Mouse (Mus musculus): ENCODE data around the gene Pgr. TPM values are rescaled to one million over a fixed set of nuclear protein-coding genes. Genes with fewer than 3 reads are reported as not detected.

Pgr gene
- 3.0 and 3.2 TPM in 2 replicates for polyA plus RNA-seq (2012; rRNA removed)

GRCm38 (mm10) chr9:8899616-8900202 is at the start of gene Pgr:
Gene Pgr, plus strand, starts transcription at chr9:8899833.
- TF ChIP-seq POLR2A (IDR thresholded peaks at IDR 0.05; ENCODE audit: borderline replicate concordance, insufficient read depth, low read length) = no peak
- no peak for TF ChIP-seq CTCF (IDR thresholded peaks at IDR 0.05; ENCODE audit: borderline replicate concordance, insufficient read depth, low read depth, low read length)
- Histone ChIP-seq H3K27me3 (ENCODE audit: control insufficient read depth, insufficient read depth, low read length) (no peaks in the 10 kb centered on the region), H3K4me1 (ENCODE audit: control insufficient read depth, insufficient read depth, low read length) (no peaks in the 10 kb centered on the region), H3K4me3 (replicated peaks; ENCODE audit: insufficient read depth, low read depth, low read length) (peak within 1 kb of the TSS; percentile 70), H3K27ac (ENCODE audit: insufficient read depth, low read length) (no peak within 1 kb of the TSS)
- DNase-seq = peak; percentile 18 to 24
- WGBS = 1% methylated on average over 16 of the region's 16 CpGs

- no peak for DNase-seq
- H3K27ac ChIP-seq (ENCODE audit: insufficient read depth, low read length) = no peak overlapping the region
- no peak overlapping the region for H3K4me3 ChIP-seq (replicated peaks; ENCODE audit: insufficient read depth, low read depth, low read length)
- no peaks in the 10 kb centered on the region for H3K27me3 ChIP-seq (ENCODE audit: control insufficient read depth, insufficient read depth, low read length)
- WGBS = 97% methylated on average over 2 of the region's 2 CpGs
- H3K4me1 ChIP-seq (ENCODE audit: control insufficient read depth, insufficient read depth, low read length) = no peaks in the 10 kb centered on the region
- TF ChIP-seq POLR2A (IDR thresholded peaks at IDR 0.05; ENCODE audit: borderline replicate concordance, insufficient read depth, low read length) (no peak), CTCF (IDR thresholded peaks at IDR 0.05; ENCODE audit: borderline replicate concordance, insufficient read depth, low read depth, low read length) (no peak)
These were observed 42.2 kb upstream of the Pgr start for GRCm38 (mm10) chr9:8857455-8857854.

GRCm38 (mm10) chr9:8868511-8868910 is 31.1 kb upstream of the Pgr start:
- DNase-seq = no peak
- H3K4me1 ChIP-seq (ENCODE audit: control insufficient read depth, insufficient read depth, low read length) = no peaks in the 10 kb centered on the region
- TF ChIP-seq POLR2A (IDR thresholded peaks at IDR 0.05; ENCODE audit: borderline replicate concordance, insufficient read depth, low read length) (no peak), CTCF (IDR thresholded peaks at IDR 0.05; ENCODE audit: borderline replicate concordance, insufficient read depth, low read depth, low read length) (no peak)
- H3K27me3 ChIP-seq (ENCODE audit: control insufficient read depth, insufficient read depth, low read length) = no peaks in the 10 kb centered on the region
- WGBS = 92% methylated on average over 2 of the region's 2 CpGs
- no peak overlapping the region for H3K27ac ChIP-seq (ENCODE audit: insufficient read depth, low read length)
- no peak overlapping the region for H3K4me3 ChIP-seq (replicated peaks; ENCODE audit: insufficient read depth, low read depth, low read length)

- TF ChIP-seq CTCF (IDR thresholded peaks at IDR 0.05; ENCODE audit: borderline replicate concordance, insufficient read depth, low read depth, low read length) (no peak), POLR2A (IDR thresholded peaks at IDR 0.05; ENCODE audit: borderline replicate concordance, insufficient read depth, low read length) (no peak)
- Histone ChIP-seq H3K4me1 (ENCODE audit: control insufficient read depth, insufficient read depth, low read length) (no peaks in the 10 kb centered on the region), H3K27me3 (ENCODE audit: control insufficient read depth, insufficient read depth, low read length) (no peaks in the 10 kb centered on the region), H3K4me3 (replicated peaks; ENCODE audit: insufficient read depth, low read depth, low read length) (no peak overlapping the region), H3K27ac (ENCODE audit: insufficient read depth, low read length) (no peak overlapping the region)
- DNase-seq = no peak
- WGBS = 88% methylated on average over 5 of the region's 5 CpGs
These were observed 4.4 kb upstream of the Pgr start for GRCm38 (mm10) chr9:8895205-8895604.

GRCm38 (mm10) chr9:8900203-8901012 is 775 bp downstream of the Pgr start:
- H3K27me3 ChIP-seq (ENCODE audit: control insufficient read depth, insufficient read depth, low read length) = no peaks in the 10 kb centered on the region
- peak; percentile 14 to 18 for DNase-seq
- peak overlapping the region; percentile 70 for H3K4me3 ChIP-seq (replicated peaks; ENCODE audit: insufficient read depth, low read depth, low read length)
- no peaks in the 10 kb centered on the region for H3K4me1 ChIP-seq (ENCODE audit: control insufficient read depth, insufficient read depth, low read length)
- TF ChIP-seq POLR2A (IDR thresholded peaks at IDR 0.05; ENCODE audit: borderline replicate concordance, insufficient read depth, low read length) (no peak), CTCF (IDR thresholded peaks at IDR 0.05; ENCODE audit: borderline replicate concordance, insufficient read depth, low read depth, low read length) (no peak)
- WGBS = 1% methylated on average over 41 of the region's 41 CpGs
- no peak overlapping the region for H3K27ac ChIP-seq (ENCODE audit: insufficient read depth, low read length)

GRCm38 (mm10) chr9:8901013-8901646 is 1.5 kb downstream of the Pgr start:
- DNase-seq = peak; percentile 24 to 44
- Histone ChIP-seq H3K4me3 (replicated peaks; ENCODE audit: insufficient read depth, low read depth, low read length) (peak overlapping the region; percentile 70), H3K27ac (ENCODE audit: insufficient read depth, low read length) (no peak overlapping the region), H3K4me1 (ENCODE audit: control insufficient read depth, insufficient read depth, low read length) (no peaks in the 10 kb centered on the region), H3K27me3 (ENCODE audit: control insufficient read depth, insufficient read depth, low read length) (no peaks in the 10 kb centered on the region)
- WGBS = under 1% methylated on average over 36 of the region's 36 CpGs
- TF ChIP-seq CTCF (IDR thresholded peaks at IDR 0.05; ENCODE audit: borderline replicate concordance, insufficient read depth, low read depth, low read length) (no peak), POLR2A (IDR thresholded peaks at IDR 0.05; ENCODE audit: borderline replicate concordance, insufficient read depth, low read length) (no peak)

GRCm38 (mm10) chr9:8901647-8902131 is 2.1 kb downstream of the Pgr start:
- TF ChIP-seq POLR2A (IDR thresholded peaks at IDR 0.05; ENCODE audit: borderline replicate concordance, insufficient read depth, low read length) = no peak
- no peak for TF ChIP-seq CTCF (IDR thresholded peaks at IDR 0.05; ENCODE audit: borderline replicate concordance, insufficient read depth, low read depth, low read length)

More at GRCm38 (mm10) chr9:8901647-8902131, 2.1 kb downstream of the Pgr start:
- no peaks in the 10 kb centered on the region for H3K27me3 ChIP-seq (ENCODE audit: control insufficient read depth, insufficient read depth, low read length)
- H3K4me3 ChIP-seq (replicated peaks; ENCODE audit: insufficient read depth, low read depth, low read length) = peak overlapping the region; percentile 70
- no peaks in the 10 kb centered on the region for H3K4me1 ChIP-seq (ENCODE audit: control insufficient read depth, insufficient read depth, low read length)
- under 1% methylated on average over 48 of the region's 49 CpGs for WGBS
- H3K27ac ChIP-seq (ENCODE audit: insufficient read depth, low read length) = no peak overlapping the region
- DNase-seq = peak; percentile 65 to 71

Measured in cerebellum, adult 2 months (tissue).